Mouse (Mus musculus) thymus, adult 2 months (tissue): ENCODE data around the gene Nucb2. TPM values are rescaled to one million over a fixed set of nuclear protein-coding genes. Genes with fewer than 3 reads are reported as not detected.

Source experiments
- DNase-seq: peaks from one replicate; pipeline ENCODE4 v3.0.0; 2021
- H3K27ac ChIP-seq: fragments of 200-500 bp; 2 replicates; pipeline ENCODE4 v1.5.1; 2012; ENCODE audit warnings: low read length, control low read depth; ENCODE audit not compliant: control insufficient read depth, insufficient read depth
- H3K27me3 ChIP-seq: fragments of 200-500 bp; 2 replicates; pipeline ENCODE4 v1.6.1; 2012; ENCODE audit warnings: mild to moderate bottlenecking, low read length, moderate library complexity, mixed read lengths; ENCODE audit not compliant: control insufficient read depth, insufficient read depth
- H3K36me3 ChIP-seq: fragments of 200-500 bp; 2 replicates; pipeline ENCODE4 v1.6.1; 2012; ENCODE audit warnings: mild to moderate bottlenecking, low read length, moderate library complexity; ENCODE audit not compliant: control insufficient read depth, insufficient read depth
- H3K4me1 ChIP-seq: fragments of 200-500 bp; replicated peaks from 2 replicates; pipeline ENCODE4 v1.6.1; 2012; ENCODE audit warnings: low read length; ENCODE audit not compliant: control insufficient read depth, insufficient read depth
- H3K4me3 ChIP-seq: fragments of 200-500 bp; 2 replicates; pipeline ENCODE4 v1.5.1; 2012; ENCODE audit warnings: mild to moderate bottlenecking, low read length, control low read depth, moderate library complexity; ENCODE audit not compliant: control insufficient read depth, insufficient read depth
- CTCF ChIP-seq: fragments of 200-500 bp; IDR thresholded peaks from 2 replicates; pipeline ENCODE4 v1.5.1; 2012; ENCODE audit warnings: mild to moderate bottlenecking, control low read depth, low read length, moderate library complexity, borderline replicate concordance; ENCODE audit not compliant: control insufficient read depth, poor library complexity, insufficient read depth; ENCODE audit errors: extremely low read depth
- POLR2A ChIP-seq: fragments of 200-500 bp; IDR thresholded peaks from 2 replicates; pipeline ENCODE4 v1.6.1; 2012; ENCODE audit warnings: mild to moderate bottlenecking, low read length, control low read depth, moderate library complexity; ENCODE audit not compliant: control insufficient read depth, poor library complexity, insufficient read depth; ENCODE audit errors: extremely low read depth
- WGBS: fragments of 180-500 bp; shearing (Covaris S2); methylation state at CpG from one replicate; pipeline ENCODE4 v1.1.7; 2018; 5-methylcytosine and 5-hydroxymethylcytosine counted together
- polyA plus RNA-seq: library from polyadenylated mRNA; depleted of rRNA; stranded (reverse); fragments of >200 nt; gene quantifications from 2 replicates; pipeline ENCODE4 v1.2.3, GENCODE M21; 2012

Gene Nucb2
- polyA plus RNA-seq, 1 experiment = 1.2 TPM

GRCm38 (mm10) chr7:116493267-116494003 lies 10.7 kb upstream of the Nucb2 start:
- WGBS = 61% methylated on average over 7 of the region's 7 CpGs

GRCm38 (mm10) chr7:116494618-116495017 lies 9.6 kb upstream of the Nucb2 start:
- TF ChIP-seq POLR2A (no peak), CTCF (no peak)
- 59% methylated on average over 5 of the region's 5 CpGs for WGBS
- H3K4me1 ChIP-seq = no peaks in the 10 kb centered on the region
- DNase-seq = no peak
- no peaks in the 10 kb centered on the region for H3K36me3 ChIP-seq
- no peak overlapping the region for H3K4me3 ChIP-seq
- H3K27me3 ChIP-seq = no peaks in the 10 kb centered on the region
- H3K27ac ChIP-seq = no peak overlapping the region

More at GRCm38 (mm10) chr7:116493267-116494003, 10.7 kb upstream of the Nucb2 start:
- H3K4me3 ChIP-seq = no peak overlapping the region
- H3K27me3 ChIP-seq = no peaks in the 10 kb centered on the region
- H3K36me3 ChIP-seq = no peaks in the 10 kb centered on the region
- H3K27ac ChIP-seq = no peak overlapping the region
- DNase-seq = no peak
- no peaks in the 10 kb centered on the region for H3K4me1 ChIP-seq
- no peak for TF ChIP-seq POLR2A
- no peak for TF ChIP-seq CTCF

- H3K4me3 ChIP-seq = no peak overlapping the region
- no peaks in the 10 kb centered on the region for H3K27me3 ChIP-seq
- H3K36me3 ChIP-seq = no peaks in the 10 kb centered on the region
- TF ChIP-seq CTCF (no peak), POLR2A (no peak)
- no peak overlapping the region for H3K27ac ChIP-seq
- DNase-seq = no peak
- 90% methylated on average over 4 of the region's 4 CpGs for WGBS
- H3K4me1 ChIP-seq = no peaks in the 10 kb centered on the region
Measured at GRCm38 (mm10) chr7:116496760-116497159, 7.4 kb upstream of the Nucb2 start.

DNA sequence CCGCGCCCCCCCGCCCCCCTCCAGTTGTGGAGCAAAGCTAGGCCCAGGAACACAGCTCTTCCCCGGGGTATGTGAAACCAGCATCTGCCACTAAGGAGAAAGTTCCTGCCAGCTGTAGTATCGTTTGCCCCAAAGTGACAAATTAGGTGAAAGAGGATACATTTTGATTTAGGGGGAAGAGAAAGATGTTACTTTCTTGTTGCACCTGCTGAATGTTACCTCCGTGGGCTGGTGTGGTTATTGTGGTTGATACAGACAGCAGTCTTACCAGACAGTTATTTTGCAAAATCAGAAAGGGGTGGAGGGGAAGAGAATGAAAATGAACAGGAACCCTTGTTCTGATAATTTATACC lies 625 bp downstream of the Nucb2 start:
- Histone ChIP-seq H3K27me3 (no peaks in the 10 kb centered on the region), H3K27ac (no peak overlapping the region), H3K4me1 (peaks cover 7% of the 10 kb centered on the region), H3K36me3 (no peaks in the 10 kb centered on the region), H3K4me3 (peak overlapping the region; percentile 62)
- peak; percentile 18 for DNase-seq
- TF ChIP-seq CTCF = no peak
- TF ChIP-seq POLR2A = no peak
- WGBS = 2% methylated on average over 6 of the region's 6 CpGs

GRCm38 (mm10) chr7:116514030-116514429 lies 9.9 kb downstream of the Nucb2 start:
- Histone ChIP-seq H3K4me3 (no peak overlapping the region), H3K4me1 (no peaks in the 10 kb centered on the region), H3K27ac (no peak overlapping the region), H3K27me3 (no peaks in the 10 kb centered on the region), H3K36me3 (no peaks in the 10 kb centered on the region)
- WGBS = 90% methylated on average over 5 of the region's 5 CpGs
- peak; percentile 19 for DNase-seq
- TF ChIP-seq CTCF (no peak), POLR2A (no peak)

DNA sequence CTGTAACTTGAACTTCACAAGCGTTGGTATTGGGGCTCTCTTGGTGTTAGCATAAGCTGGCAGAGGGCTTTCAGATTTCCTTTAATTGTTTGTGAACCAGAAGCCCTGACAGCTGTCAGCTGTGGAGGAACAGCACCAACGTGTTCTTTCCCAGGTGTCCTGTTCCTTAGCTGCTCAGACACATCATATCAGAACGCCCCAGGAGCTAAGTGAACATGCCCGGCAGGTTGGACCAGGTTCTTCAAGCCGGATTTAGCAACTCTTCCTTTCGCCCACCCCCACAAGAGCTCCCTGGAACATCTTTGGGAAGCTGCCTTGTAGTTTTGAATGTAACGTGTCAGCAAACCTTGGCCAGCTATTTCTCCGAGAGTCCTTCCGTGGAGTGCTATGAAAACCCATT lies 10.4 kb downstream of the Nucb2 start:
- Histone ChIP-seq H3K27me3 (no peaks in the 10 kb centered on the region), H3K4me1 (no peaks in the 10 kb centered on the region), H3K27ac (no peak overlapping the region), H3K36me3 (no peaks in the 10 kb centered on the region), H3K4me3 (no peak overlapping the region)
- DNase-seq = no peak
- WGBS = 90% methylated on average over 9 of the region's 9 CpGs
- TF ChIP-seq CTCF (no peak), POLR2A (no peak)

DNA sequence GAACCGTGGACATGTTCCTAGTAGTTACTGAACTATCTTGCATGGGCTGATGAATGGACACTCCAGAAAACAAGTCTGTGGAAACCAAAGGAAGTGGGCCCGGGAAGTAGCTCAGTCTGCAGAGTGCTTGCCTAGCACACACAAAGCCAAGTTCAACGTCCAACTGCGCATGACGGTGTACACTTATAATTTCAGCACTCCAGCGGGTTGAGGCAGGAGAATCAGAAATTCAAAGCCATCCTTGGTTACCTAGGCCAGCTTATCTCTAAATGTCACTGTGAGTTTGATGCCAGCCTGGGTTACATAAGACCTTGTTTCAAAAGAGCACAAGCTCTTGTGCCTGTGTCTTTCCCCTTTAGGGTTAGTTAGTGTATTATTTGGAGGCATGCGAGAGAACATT lies 10.9 kb downstream of the Nucb2 start:
- TF ChIP-seq CTCF = no peak
- TF ChIP-seq POLR2A = no peak
- Histone ChIP-seq H3K27me3 (no peaks in the 10 kb centered on the region), H3K36me3 (no peaks in the 10 kb centered on the region), H3K4me3 (no peak overlapping the region), H3K4me1 (no peaks in the 10 kb centered on the region), H3K27ac (no peak overlapping the region)
- 91% methylated on average over 7 of the region's 7 CpGs for WGBS
- no peak for DNase-seq
